Mouse (Mus musculus): ENCODE measurements around the gene Gm30191. TPM values are rescaled to one million over a fixed set of nuclear protein-coding genes. Genes with fewer than 3 reads are reported as not detected.
"Not testable (repeated sequence)": the region's sequence is repeated elsewhere in the genome, so short reads cannot be mapped to it uniquely, and the experiment has no call there.

Gene Gm30191
- polyA plus RNA-seq, 1 experiment from 2014 or later: not detected

DNA sequence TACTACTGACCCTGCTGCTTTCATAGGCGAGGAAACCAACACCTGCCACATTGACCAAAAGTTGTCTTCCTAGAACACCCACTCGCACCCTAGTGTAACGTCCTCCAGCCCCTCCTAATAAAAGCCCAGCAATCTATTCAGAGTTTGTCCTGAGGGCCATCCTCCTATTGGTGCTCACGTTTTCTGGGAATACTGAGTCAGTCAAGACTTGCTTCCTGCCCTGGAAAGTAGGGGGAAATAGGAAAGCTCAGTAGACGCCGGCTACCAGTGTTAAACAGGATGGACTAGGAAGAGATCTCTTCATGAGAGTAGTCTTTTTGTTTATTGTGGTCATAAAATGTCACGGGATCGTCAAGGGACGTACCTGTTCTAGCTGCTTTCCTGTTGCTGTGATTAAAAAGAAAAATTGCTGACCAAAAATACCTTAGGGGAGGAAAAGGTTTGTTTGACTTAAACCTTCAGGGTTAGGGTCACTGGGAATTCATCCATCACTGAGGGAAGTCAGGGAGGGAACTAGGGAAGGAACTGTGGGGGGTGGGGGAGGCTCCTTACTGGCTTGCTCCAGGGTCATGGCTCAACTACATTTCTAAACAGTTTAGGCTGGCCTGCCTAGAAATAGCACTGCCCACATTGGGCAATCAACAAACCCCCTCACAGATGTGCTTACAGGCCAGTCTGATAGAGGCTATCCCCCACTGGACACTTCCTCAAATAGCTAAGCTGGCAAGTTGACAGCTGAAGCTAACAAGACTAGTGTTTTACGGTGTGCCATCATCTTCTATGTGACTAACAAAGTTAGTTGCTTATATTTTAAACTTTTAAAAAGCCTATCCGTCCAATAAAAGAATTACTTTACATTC, 41.9 kb downstream of the Gm30191 start:
- Histone ChIP-seq H3K27me3 (ENCODE audit: control insufficient read depth, insufficient read depth, low read length) (no peaks in the 10 kb centered on the region), H3K4me1 (ENCODE audit: control insufficient read depth, insufficient read depth, low read length) (peaks cover 17% of the 10 kb centered on the region), H3K4me2 (replicated peaks; ENCODE audit: low read depth, low read length) (peak overlapping the region; percentile 81), H3K36me3 (ENCODE audit: control insufficient read depth, insufficient read depth, low read length) (peaks cover 6% of the 10 kb centered on the region; the same call in 1 of the 2 replicates), H3K27ac (ENCODE audit: low read length) (peak overlapping the region; percentile 100), H3K9me3 (ENCODE audit: control insufficient read depth, low read depth, low read length) (no peaks in the 10 kb centered on the region), H3K4me3 (ENCODE audit: low read depth, low read length) (peak overlapping the region; percentile 100), H3K9ac (replicated peaks; ENCODE audit: low read depth, low read length) (no peak overlapping the region; the same call in 1 of the 2 replicates)
- no peak for ATAC-seq (ENCODE audit: insufficient number of reproducible peaks, insufficient read depth, low FRiP score, low read depth)
- WGBS: 14% methylated on average over 11 of the region's 11 CpGs

DNA sequence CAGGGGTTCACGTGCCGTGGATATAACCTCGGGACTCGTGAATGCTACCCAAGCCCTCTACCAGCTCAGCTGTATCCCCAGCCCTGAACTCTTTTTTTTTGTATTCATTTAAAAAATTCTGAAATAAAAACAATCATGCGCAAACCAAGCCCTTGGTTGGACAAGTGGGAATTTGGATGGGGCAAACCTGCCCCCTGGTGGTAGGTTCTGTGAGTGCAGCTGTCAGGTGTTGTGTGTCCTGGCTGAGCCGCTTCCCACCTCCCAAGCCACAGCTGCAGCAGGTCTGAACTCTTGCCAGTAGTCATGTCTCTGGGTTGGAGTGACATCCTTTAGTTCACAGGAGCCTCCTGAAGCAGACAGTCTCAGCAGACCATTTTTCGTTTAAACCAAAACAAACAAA, 45.3 kb downstream of the Gm30191 start:
- WGBS: 20% methylated on average over 7 of the region's 7 CpGs
- Histone ChIP-seq H3K4me2 (replicated peaks; ENCODE audit: low read depth, low read length) (no peak overlapping the region), H3K9ac (replicated peaks; ENCODE audit: low read depth, low read length) (no peak overlapping the region), H3K36me3 (ENCODE audit: control insufficient read depth, insufficient read depth, low read length) (no peaks in the 10 kb centered on the region), H3K4me1 (ENCODE audit: control insufficient read depth, insufficient read depth, low read length) (peaks cover 10% of the 10 kb centered on the region), H3K4me3 (ENCODE audit: low read depth, low read length) (no peak overlapping the region), H3K27ac (ENCODE audit: low read length) (no peak overlapping the region), H3K27me3 (ENCODE audit: control insufficient read depth, insufficient read depth, low read length) (no peaks in the 10 kb centered on the region), H3K9me3 (ENCODE audit: control insufficient read depth, low read depth, low read length) (no peaks in the 10 kb centered on the region)
- no peak for ATAC-seq (ENCODE audit: insufficient number of reproducible peaks, insufficient read depth, low FRiP score, low read depth)

DNA sequence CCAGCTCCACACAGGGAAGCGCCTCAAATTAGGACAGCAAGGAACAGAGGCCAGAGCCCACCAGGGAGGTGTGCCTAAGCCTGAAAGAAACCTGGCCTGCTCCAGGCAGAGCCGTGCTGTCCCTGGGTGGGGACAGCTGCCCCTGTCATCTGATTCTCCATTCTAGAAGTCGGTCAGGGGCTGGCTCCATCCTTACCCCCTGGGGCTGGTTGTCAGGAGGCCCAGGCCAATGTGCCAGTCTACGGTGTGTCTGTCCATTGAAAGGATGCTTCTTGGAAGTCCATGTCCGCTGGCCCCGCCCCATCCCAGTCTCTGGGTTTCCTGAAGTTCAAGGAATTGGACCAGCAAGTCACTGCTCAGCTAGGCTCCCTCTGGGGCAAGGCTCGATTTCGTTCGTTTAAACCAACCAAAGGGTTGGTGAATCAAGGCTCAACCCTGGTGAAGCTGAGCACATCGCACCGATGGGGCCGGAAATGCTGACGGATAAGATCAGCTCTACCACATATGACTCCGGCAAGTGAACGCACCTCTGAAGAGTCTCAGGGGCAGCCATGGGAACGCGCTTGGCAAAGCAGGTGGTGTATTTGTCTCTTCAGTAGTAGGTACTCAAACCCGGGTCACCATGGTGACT, 46.4 kb downstream of the Gm30191 start:
- Histone ChIP-seq H3K27me3 (ENCODE audit: control insufficient read depth, insufficient read depth, low read length) (no peaks in the 10 kb centered on the region), H3K4me2 (replicated peaks; ENCODE audit: low read depth, low read length) (no peak overlapping the region), H3K4me1 (ENCODE audit: control insufficient read depth, insufficient read depth, low read length) (peaks cover 7% of the 10 kb centered on the region), H3K27ac (ENCODE audit: low read length) (no peak overlapping the region), H3K36me3 (ENCODE audit: control insufficient read depth, insufficient read depth, low read length) (no peaks in the 10 kb centered on the region), H3K4me3 (ENCODE audit: low read depth, low read length) (no peak overlapping the region), H3K9ac (replicated peaks; ENCODE audit: low read depth, low read length) (no peak overlapping the region), H3K9me3 (ENCODE audit: control insufficient read depth, low read depth, low read length) (no peaks in the 10 kb centered on the region)
- 71% methylated on average over 18 of the region's 18 CpGs for WGBS
- ATAC-seq (ENCODE audit: insufficient number of reproducible peaks, insufficient read depth, low FRiP score, low read depth): no peak

DNA sequence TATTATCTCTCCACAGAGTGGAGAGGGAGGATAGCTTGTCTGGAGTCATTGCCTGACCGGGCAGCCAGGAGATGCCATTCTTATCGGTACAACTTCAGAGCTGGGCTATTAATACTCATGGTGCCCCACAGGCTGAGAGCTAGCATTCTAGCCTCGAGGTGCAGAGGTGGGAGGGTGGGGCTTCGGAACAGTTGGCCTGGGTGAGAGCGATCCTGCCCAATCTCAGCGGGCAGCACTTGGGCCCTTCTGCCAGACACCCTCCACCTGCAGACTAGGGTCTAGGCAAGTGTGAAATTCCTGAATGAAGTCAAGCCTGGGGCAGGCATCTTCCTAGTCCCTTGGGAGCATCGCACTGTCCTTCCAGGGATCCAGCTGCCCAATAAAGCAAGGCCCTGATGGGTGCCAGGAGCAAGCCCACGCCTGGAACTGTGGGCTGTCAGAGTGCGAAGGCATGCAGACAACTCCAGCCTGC, 47.0 kb downstream of the Gm30191 start:
- H3K4me3 ChIP-seq (ENCODE audit: low read depth, low read length): no peak overlapping the region
- 50% methylated on average over 9 of the region's 9 CpGs for WGBS
- ATAC-seq (ENCODE audit: insufficient number of reproducible peaks, insufficient read depth, low FRiP score, low read depth): no peak

DNA sequence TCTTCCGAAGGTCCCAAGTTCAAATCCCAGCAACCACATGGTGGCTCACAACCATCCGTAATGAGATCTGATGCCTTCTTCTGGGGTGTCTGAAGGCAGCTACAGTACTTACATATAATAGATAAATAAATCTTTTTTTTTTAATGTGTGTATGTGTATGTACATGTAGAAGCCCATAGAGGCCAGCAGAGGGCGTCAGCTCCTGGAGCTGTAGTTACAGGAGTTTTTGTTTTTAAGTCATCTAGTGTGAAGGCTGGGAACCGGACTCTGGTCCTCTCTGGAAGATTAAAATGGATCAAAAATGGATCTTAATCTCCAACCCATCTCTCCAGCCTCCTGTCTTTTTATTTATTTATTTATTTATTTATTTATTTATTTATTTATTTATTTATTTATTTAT, 49.4 kb downstream of the Gm30191 start:
- not testable (repeated sequence) for H3K9ac ChIP-seq (replicated peaks; ENCODE audit: low read depth, low read length); H3K27me3 ChIP-seq (ENCODE audit: control insufficient read depth, insufficient read depth, low read length); H3K4me3 ChIP-seq (ENCODE audit: low read depth, low read length); H3K27ac ChIP-seq (ENCODE audit: low read length); H3K4me1 ChIP-seq (ENCODE audit: control insufficient read depth, insufficient read depth, low read length); ATAC-seq (ENCODE audit: insufficient number of reproducible peaks, insufficient read depth, low FRiP score, low read depth); H3K9me3 ChIP-seq (ENCODE audit: control insufficient read depth, low read depth, low read length); H3K36me3 ChIP-seq (ENCODE audit: control insufficient read depth, insufficient read depth, low read length); H3K4me2 ChIP-seq (replicated peaks; ENCODE audit: low read depth, low read length)
- 84% methylated on average over 4 of the region's 4 CpGs for WGBS

More for the DNA sequence above, 47.0 kb downstream of the Gm30191 start:
- H3K36me3 ChIP-seq (ENCODE audit: control insufficient read depth, insufficient read depth, low read length): no peaks in the 10 kb centered on the region
- H3K4me2 ChIP-seq (replicated peaks; ENCODE audit: low read depth, low read length): no peak overlapping the region
- no peak overlapping the region for H3K27ac ChIP-seq (ENCODE audit: low read length)
- H3K4me1 ChIP-seq (ENCODE audit: control insufficient read depth, insufficient read depth, low read length): peaks cover 2% of the 10 kb centered on the region
- no peak overlapping the region for H3K9ac ChIP-seq (replicated peaks; ENCODE audit: low read depth, low read length)
- H3K27me3 ChIP-seq (ENCODE audit: control insufficient read depth, insufficient read depth, low read length): no peaks in the 10 kb centered on the region
- H3K9me3 ChIP-seq (ENCODE audit: control insufficient read depth, low read depth, low read length): no peaks in the 10 kb centered on the region

DNA sequence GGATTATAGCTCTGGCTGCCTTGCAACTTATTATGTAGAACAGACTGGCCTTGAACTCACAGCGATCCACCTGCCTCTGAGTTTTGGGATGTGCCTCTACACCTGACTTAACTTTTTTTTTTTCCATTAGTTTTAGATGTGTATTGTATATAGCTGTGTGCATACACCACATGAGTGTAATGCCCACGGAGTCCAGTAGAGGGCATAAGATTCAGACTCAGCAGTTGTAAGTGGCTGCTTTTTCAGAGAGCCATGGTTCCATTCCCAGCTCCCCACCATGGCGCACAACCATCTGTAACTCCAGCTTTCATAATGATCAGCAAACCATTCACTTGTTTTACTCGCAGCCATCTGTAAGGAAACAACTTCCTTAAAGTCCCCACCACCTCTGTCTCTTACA, 49.8 kb downstream of the Gm30191 start:
- no peaks in the 10 kb centered on the region for H3K27me3 ChIP-seq (ENCODE audit: control insufficient read depth, insufficient read depth, low read length)
- 90% methylated on average over 4 of the region's 4 CpGs for WGBS

DNA sequence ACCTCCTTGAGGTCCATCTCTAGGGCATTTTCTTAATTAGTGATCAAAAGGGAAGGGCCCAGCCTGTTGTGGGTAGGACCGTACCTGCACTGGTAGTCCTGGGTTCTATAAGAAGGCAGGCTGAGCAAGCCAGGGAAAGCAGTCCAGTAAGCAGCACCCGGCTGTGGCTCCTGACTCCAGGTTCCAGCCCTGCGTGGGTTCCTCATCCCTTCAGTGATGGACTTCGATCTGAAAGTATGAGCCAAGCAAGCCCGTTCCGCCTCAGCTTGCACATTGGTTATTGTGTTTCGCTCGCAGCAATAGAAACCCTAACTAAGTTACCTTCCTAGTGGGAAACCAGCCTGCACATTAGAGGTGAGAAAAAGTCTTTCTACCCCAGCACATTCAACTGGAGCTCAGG, 50.6 kb downstream of the Gm30191 start:
- 91% methylated on average over 8 of the region's 8 CpGs for WGBS
- H3K9ac ChIP-seq (replicated peaks; ENCODE audit: low read depth, low read length): no peak overlapping the region
- ATAC-seq (ENCODE audit: insufficient number of reproducible peaks, insufficient read depth, low FRiP score, low read depth): no peak
- H3K4me3 ChIP-seq (ENCODE audit: low read depth, low read length): no peak overlapping the region
- H3K27ac ChIP-seq (ENCODE audit: low read length): no peak overlapping the region
- no peaks in the 10 kb centered on the region for H3K4me1 ChIP-seq (ENCODE audit: control insufficient read depth, insufficient read depth, low read length)
- H3K4me2 ChIP-seq (replicated peaks; ENCODE audit: low read depth, low read length): no peak overlapping the region
- no peaks in the 10 kb centered on the region for H3K27me3 ChIP-seq (ENCODE audit: control insufficient read depth, insufficient read depth, low read length)
- no peaks in the 10 kb centered on the region for H3K36me3 ChIP-seq (ENCODE audit: control insufficient read depth, insufficient read depth, low read length)
- H3K9me3 ChIP-seq (ENCODE audit: control insufficient read depth, low read depth, low read length): no peaks in the 10 kb centered on the region

More for the DNA sequence above, 49.8 kb downstream of the Gm30191 start:
- H3K4me2 ChIP-seq (replicated peaks; ENCODE audit: low read depth, low read length): no peak overlapping the region
- no peak for ATAC-seq (ENCODE audit: insufficient number of reproducible peaks, insufficient read depth, low FRiP score, low read depth)
- H3K4me1 ChIP-seq (ENCODE audit: control insufficient read depth, insufficient read depth, low read length): no peaks in the 10 kb centered on the region
- no peaks in the 10 kb centered on the region for H3K36me3 ChIP-seq (ENCODE audit: control insufficient read depth, insufficient read depth, low read length)
- H3K4me3 ChIP-seq (ENCODE audit: low read depth, low read length): no peak overlapping the region
- H3K27ac ChIP-seq (ENCODE audit: low read length): no peak overlapping the region
- no peaks in the 10 kb centered on the region for H3K9me3 ChIP-seq (ENCODE audit: control insufficient read depth, low read depth, low read length)
- H3K9ac ChIP-seq (replicated peaks; ENCODE audit: low read depth, low read length): no peak overlapping the region

DNA sequence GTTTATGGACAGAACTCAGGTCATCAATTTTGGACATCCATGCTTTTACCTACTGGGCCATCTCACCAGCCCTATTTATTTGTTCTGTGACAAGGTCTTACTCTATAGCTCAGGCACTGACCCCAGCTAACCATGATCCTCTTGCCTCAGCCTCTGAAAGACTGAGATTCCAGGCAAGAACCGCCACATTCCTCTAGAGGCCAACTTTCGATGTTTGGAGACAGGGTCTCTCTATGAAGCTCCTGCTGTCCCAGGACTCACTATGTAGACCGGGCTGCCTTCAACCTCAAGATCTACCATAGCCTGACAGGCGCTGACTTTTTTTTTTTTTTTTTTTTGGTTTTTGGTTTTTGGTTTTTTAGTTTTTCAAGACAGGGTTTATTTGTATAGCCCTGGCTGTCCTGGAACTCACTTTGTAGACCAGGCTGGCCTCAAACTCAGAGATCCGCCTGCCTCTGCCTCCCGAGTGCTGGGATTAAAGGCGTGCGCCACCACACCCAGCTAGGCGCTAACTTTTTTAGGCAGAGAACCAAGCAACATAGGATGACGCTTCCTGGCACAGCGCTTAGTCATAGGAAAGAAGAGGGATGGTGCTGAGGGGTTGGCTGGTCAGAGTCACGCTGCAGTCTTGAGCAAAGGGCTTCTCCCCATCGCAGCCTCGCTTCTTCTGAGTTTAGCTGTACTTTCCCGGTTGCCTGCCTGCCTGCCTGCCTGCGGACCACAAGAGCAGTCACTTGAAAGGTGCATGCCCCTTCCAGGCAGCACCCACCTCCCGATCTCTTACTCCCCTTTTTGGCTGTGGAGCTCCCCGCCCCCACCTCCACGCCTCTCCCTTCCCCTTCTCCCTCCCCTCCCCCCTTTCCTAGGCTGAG, 52.1 kb downstream of the Gm30191 start:
- H3K9me3 ChIP-seq (ENCODE audit: control insufficient read depth, low read depth, low read length): no peaks in the 10 kb centered on the region
- H3K4me1 ChIP-seq (ENCODE audit: control insufficient read depth, insufficient read depth, low read length): no peaks in the 10 kb centered on the region
- no peaks in the 10 kb centered on the region for H3K36me3 ChIP-seq (ENCODE audit: control insufficient read depth, insufficient read depth, low read length)
- no peak for ATAC-seq (ENCODE audit: insufficient number of reproducible peaks, insufficient read depth, low FRiP score, low read depth)
- H3K4me3 ChIP-seq (ENCODE audit: low read depth, low read length): no peak overlapping the region
- no peaks in the 10 kb centered on the region for H3K27me3 ChIP-seq (ENCODE audit: control insufficient read depth, insufficient read depth, low read length)
- WGBS: 73% methylated on average over 19 of the region's 19 CpGs
- no peak overlapping the region for H3K9ac ChIP-seq (replicated peaks; ENCODE audit: low read depth, low read length)
- H3K4me2 ChIP-seq (replicated peaks; ENCODE audit: low read depth, low read length): no peak overlapping the region
- no peak overlapping the region for H3K27ac ChIP-seq (ENCODE audit: low read length)

All from stomach, embryonic 14.5 days (tissue).